Mouse (Mus musculus): ENCODE results near the gene Ibtk. TPM values are rescaled to one million over a fixed set of nuclear protein-coding genes. Genes with fewer than 3 reads are reported as not detected.
"Not testable (repeated sequence)": the region's sequence is repeated elsewhere in the genome, so short reads cannot be mapped to it uniquely, and the experiment has no call there.

Ibtk gene
- total RNA-seq (2015; ENCODE audit: low replicate concordance): 304 and 341 TPM in 2 replicates
- 745 and 858 TPM in 2 replicates for total RNA-seq (2017; ENCODE audit: low replicate concordance)

GRCm38 (mm10) chr9:85749142-85749921 lies at the start of gene Ibtk:
Gene Ibtk (minus strand): TSS chr9:85749334.
- ATAC-seq (replicated peaks; ENCODE audit: low FRiP score, poor library complexity, severe bottlenecking): peak; percentile 79

DNA sequence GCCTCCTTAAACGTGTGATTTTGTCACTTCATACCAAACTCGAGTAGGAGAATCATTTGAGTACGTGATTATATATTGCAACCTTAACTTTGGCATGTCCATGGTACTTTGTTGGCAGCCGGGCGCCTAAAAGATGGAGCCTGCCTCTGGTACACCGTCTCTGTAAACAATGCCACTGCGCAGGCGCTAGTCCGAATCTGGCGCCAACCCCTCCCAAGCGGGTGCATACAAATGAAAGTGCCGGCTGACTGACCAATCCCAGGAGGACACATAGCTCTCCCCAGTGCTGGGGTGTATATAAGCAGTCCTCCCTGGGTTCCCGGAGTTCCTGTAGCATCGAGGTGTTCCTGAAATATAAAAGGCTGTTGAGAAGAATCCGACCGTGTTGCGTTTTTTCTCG lies 42.4 kb upstream of the Ibtk start:
- ATAC-seq (replicated peaks; ENCODE audit: low FRiP score, poor library complexity, severe bottlenecking): not testable (repeated sequence)

DNA sequence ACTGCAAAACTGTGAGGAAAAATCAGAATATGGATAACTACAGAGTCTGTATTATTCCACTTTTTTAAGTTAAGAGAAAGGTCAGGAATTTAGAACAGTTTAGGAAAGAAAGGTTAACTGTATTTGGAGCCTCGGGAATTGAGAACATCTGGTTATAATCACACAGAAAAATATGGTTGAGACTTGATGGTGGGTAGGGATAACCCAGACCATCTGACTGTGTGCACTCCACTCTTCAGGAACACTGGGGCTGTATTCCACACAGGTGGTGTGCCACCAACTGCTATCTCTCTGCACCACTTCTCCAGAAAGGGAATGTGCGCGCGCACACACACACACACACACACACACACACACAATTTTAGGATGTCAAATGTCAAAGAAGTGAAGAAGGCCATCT lies 31.1 kb upstream of the Ibtk start:
- ATAC-seq (replicated peaks; ENCODE audit: low FRiP score, poor library complexity, severe bottlenecking): no peak

DNA sequence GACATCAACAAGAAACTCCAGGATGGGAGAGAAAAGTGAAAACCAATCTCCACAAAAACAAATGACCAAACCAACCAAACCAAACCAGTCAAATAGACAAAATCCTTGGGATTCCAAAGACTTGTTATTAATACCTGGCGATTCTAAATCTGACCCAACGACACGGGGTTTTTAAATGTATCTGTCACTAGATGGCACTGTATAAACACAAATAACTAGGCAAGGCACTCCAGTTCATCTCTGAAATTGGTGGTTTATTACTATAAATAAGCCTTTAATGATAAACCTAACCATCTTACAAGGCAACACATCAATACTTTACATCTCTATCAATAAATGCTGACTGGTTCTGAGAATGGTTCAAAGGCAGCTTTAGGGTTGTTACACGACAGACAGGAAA lies 30.3 kb upstream of the Ibtk start:
- ATAC-seq (replicated peaks; ENCODE audit: low FRiP score, poor library complexity, severe bottlenecking): peak; percentile 72

- no peak for ATAC-seq (replicated peaks; ENCODE audit: low FRiP score, poor library complexity, severe bottlenecking)
Measured at GRCm38 (mm10) chr9:85777544-85777943, 28.4 kb upstream of the Ibtk start.

GRCm38 (mm10) chr9:85772280-85772679 lies 23.1 kb upstream of the Ibtk start:
- ATAC-seq (replicated peaks; ENCODE audit: low FRiP score, poor library complexity, severe bottlenecking): peak; percentile 68

DNA sequence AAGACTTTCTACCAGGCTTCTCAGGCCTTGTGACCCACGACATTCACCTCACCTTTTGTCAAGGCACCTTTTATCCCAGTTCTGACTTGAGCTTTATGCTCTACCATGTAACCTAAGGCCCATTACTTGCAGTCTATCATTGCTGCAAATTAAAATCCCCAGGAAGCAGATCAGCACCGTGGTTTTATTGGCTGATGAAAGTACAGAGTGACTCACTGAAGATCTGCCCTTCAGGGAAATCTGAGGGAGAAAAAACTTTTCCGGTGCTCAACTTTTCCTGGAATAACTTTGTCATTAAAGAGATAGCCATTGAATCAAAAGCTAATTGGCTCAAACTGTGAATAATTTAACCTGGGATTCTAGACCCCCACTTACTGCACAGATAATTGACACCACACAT lies 22.3 kb upstream of the Ibtk start:
- ATAC-seq (replicated peaks; ENCODE audit: low FRiP score, poor library complexity, severe bottlenecking): no peak

DNA sequence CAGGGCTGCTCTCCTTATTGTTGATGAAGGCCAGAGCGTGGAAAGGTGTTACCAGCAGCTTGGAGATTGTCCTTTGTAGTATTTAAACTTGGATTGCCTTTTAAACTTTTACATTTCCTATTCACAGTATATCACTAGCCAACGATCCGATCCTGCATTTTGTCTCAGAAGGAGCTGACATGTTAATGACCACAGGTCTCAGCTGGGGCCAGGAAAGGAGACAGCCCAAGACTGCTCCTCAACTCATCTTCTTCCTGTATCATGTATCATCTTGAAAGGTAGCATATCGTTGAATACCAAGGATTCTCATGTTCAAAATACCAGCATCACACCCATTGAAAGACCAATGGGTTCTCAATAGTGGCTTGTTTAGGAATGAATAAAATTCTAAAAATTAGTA lies 21.2 kb upstream of the Ibtk start:
- no peak for ATAC-seq (replicated peaks; ENCODE audit: low FRiP score, poor library complexity, severe bottlenecking)

GRCm38 (mm10) chr9:85769057-85769789 lies 20.1 kb upstream of the Ibtk start:
- ATAC-seq (replicated peaks; ENCODE audit: low FRiP score, poor library complexity, severe bottlenecking): no peak

DNA sequence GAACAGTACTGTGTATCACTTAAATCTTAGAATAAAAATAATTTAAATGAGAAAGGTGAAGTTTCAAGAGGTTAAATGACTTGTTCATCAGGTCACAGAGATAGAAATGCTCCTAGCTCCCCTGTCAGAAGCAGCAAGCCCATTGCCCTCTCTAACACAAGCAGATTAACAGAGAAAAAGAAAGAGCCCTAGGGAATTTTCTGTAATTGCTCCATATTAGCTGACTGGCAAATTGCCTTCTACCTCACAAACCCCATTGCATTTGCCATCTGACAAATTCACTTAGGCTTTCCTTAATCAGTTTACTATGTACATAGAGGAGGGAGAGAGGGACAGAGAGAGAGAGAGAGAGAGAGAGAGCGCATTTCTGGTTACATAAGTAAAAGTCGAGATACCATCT lies 18.1 kb upstream of the Ibtk start:
- ATAC-seq (replicated peaks; ENCODE audit: low FRiP score, poor library complexity, severe bottlenecking): no peak

DNA sequence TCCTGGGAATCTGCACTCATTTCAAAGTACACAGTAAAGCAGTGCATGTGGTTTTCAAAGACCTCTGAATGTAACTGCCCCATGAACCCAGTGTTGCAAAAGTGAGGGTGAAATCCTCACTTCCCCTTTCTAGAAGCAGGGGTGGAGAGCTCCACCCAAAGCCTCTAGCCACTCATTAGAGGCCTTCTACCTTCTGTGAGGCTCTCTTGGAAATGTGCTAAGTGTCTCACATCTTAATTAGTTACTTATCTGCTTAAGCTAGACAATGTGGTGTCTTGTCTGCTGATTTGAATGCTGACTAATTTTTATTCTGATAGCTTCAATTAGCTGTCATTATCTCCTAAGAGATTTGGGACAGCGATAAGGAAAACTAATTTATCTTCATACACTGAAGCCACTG lies 13.3 kb upstream of the Ibtk start:
- no peak for ATAC-seq (replicated peaks; ENCODE audit: low FRiP score, poor library complexity, severe bottlenecking)

DNA sequence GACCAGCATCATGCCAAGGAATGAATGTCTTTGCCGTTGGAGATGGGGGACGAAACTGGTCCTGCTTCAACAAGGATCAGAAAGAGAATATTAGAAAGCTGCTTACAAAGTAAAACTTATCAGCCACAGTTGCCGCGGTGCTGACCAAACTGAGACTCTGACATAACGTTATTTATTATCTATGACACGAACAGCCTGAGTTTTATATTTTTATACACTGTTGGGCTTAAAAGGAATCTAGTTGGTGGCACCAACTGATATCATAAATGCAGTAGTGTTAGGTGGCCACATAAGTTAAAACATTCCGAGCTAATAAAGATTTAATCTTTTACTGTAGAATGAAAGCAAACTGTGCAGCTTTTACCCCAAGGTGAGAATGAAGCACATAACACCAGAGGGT lies 1.7 kb upstream of the Ibtk start:
- 0 out of 2 replicates have a peak, but pooled peaks have one; percentile 10 for ATAC-seq (replicated peaks; ENCODE audit: low FRiP score, poor library complexity, severe bottlenecking)

DNA sequence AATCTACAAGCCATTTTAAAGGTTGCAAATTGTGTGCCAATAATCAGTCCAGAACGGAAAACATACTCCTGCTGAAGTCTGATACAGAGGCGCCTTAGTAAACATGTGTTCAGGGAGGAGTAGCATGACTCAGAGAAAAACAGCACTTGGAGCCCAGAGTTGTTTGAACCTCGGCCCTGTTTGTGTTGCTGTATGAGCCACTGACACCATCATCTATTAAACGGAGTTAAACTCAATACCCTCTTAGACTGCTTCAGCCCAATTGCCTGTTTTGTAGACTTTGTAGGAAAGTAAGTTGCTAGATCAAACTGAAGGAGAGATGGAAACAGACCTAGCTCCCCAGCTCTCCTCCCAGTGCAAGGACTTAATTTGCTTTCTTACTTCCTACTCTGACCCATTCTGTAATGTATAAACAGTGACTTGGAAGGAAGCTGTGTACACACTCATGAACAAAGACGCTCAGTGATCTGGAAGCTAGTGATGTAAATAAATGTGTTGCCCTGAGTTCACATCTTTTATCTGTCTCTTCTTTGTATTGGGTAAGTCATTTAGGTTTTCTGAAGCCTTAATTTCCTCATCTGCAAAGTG lies 882 bp upstream of the Ibtk start:
- ATAC-seq (replicated peaks; ENCODE audit: low FRiP score, poor library complexity, severe bottlenecking): peak; percentile 76

DNA sequence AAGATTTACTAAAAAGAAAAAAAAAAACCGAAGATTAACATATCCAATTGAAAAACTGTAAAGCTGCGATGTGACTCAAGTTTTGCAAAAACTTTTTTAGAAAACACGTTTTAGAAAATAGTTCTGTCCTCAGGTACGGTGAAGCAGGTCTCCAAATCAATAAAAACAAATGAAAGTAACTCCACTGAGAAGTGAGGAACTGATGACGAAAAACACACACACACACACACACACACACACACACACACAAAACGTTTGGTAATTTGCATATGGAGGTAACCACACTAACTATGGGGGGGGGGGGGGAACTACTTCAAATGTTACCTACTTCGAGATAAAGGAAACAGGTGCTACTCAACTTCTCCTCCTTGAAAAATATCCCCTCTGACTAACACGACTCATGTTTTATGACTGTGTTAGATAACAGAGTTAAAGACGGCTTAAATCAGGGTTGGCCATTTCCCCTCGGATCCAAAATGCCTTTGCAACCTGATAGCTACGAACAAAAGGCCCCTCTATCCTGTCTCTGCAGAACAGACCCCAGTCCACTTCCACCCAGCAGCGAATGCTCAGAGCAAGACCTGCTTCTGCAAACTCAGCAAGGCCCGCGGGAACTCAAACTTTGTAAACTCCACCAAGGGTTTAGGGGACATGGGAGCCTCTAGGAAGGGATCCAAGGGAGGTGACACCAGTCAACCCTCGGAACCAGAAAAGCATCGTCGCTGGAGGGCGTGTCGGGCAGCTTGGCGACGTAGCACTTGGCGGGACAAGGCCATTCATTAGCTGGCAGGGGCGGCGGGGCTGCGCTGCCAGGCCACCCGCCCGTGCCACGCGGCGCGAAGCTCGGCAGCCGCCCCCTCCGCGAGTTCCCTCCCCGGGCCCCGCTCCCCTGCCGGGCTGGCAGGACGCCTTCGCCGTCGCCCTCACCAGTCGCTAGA lies 661 bp downstream of the Ibtk start:
- ATAC-seq (replicated peaks; ENCODE audit: low FRiP score, poor library complexity, severe bottlenecking): peak; percentile 59

- no peak for ATAC-seq (replicated peaks; ENCODE audit: low FRiP score, poor library complexity, severe bottlenecking)
Measured at GRCm38 (mm10) chr9:85745566-85745965, 3.6 kb downstream of the Ibtk start.

GRCm38 (mm10) chr9:85743358-85743757 lies 5.8 kb downstream of the Ibtk start:
- ATAC-seq (replicated peaks; ENCODE audit: low FRiP score, poor library complexity, severe bottlenecking): no peak

DNA sequence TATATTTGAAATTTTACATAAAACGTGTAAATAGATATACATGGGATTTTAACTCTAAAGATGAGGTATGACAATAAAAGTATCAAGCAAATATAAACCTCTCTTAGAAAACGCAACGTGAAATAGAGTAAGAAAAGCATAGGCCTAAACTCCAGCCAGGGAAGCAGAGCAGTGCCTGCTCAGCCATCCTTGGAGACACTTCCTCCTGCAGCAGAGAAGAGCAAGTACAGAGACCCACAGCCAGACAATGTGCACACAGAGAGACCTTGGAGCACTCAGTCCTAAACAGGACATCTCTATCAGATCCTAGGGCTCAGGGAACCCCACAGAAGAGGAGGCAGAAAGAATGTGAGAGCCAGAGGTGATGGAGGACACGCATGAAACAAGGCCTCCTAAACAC lies 7.0 kb downstream of the Ibtk start:
- no peak for ATAC-seq (replicated peaks; ENCODE audit: low FRiP score, poor library complexity, severe bottlenecking)

DNA sequence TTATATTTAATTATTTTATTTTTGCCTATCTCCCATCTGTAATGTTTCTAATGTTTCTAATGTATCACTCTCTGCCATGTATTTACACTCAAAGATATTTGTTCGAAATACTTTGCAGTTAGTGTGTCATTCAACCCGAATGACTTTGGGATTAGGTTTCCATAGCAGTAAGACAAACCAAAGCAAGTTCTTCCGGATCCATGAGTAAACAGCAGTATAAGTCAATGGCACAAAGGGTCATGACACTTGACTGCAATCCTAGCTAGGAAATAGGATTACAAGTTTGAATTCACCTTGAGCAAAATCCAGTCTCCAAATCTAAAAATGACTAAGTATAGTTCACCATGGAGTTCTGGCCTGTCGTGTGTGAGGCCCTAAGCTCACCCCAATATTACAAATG lies 9.9 kb downstream of the Ibtk start:
- no peak for ATAC-seq (replicated peaks; ENCODE audit: low FRiP score, poor library complexity, severe bottlenecking)

- no peak for ATAC-seq (replicated peaks; ENCODE audit: low FRiP score, poor library complexity, severe bottlenecking)
Measured at GRCm38 (mm10) chr9:85734821-85735220, 14.3 kb downstream of the Ibtk start.

DNA sequence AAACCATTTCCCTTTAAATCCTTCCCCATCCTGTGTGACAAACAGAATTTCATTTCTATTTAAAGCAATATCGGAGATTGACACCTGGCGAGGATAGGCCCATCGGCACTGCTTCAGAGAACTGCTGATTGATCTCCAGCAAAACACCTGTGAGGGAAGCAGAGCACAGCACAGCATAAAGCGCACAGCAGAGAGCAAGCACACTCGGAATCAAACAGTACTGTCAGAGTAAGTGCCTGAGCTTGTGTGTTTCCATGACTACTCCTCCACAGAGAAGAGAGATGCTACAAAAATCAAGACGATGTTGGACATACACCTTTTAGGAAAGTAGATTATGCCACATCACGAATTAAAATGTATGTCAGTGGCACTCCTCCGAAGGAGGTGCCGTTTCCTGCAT lies 25.1 kb downstream of the Ibtk start:
- ATAC-seq (replicated peaks; ENCODE audit: low FRiP score, poor library complexity, severe bottlenecking): no peak
